Mouse (Mus musculus): ENCODE measurements at regions not wholly inside any gene's neighbourhood (a gene's known extent, or its start where the extent isn't known, plus 50 kb on each side); places are given as distances from the start of the nearest gene placed in this dataset.

DNA sequence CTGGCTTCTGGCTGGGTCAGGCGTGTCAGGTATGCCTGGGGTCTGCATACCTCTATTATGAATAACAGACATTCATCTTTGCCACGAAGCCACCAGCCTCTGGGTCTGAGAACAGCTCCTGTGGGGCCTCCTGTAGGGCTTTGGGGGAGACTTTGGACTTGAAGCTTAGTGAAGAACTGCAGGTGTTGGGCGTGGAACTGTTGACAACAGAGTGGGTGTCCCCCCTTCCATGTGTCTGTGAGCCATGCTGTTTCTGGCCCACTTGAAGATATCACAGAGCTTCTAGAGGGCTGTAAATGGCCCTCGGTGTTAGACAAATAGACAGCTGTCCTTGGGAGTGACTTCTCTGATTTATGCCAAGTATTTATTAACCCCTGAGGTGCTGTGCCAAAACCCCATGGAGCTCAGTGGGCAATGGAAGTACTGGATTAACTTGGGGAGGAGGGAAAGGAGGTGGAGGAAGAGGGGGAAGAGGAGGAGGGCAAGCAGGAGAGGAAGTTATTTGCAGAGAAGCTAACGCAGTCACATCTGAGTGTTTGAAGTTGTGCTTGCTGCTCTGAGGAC, 450.8 kb upstream of the Kcnab2 start:
- ATAC-seq (no peak), DNase-seq (no peak)
- H3K9me3 ChIP-seq (ENCODE audit: low read length), result 0 out of 2 replicates have a peak, but pooled peaks cover under 1% of the 10 kb centered on the region
- WGBS (ENCODE audit: insufficient replicate concordance), result 48% methylated on average over 5 of the region's 5 CpGs
- no peaks in the 10 kb centered on the region for H3K27me3 ChIP-seq (ENCODE audit: insufficient read depth, low read length)
- no peaks in the 10 kb centered on the region for H3K36me3 ChIP-seq (replicated peaks; ENCODE audit: insufficient read depth, low read length)
- H3K9ac ChIP-seq (replicated peaks), result no peak overlapping the region
- H3K27ac ChIP-seq (ENCODE audit: low read depth), result no peak overlapping the region
- H3K4me2 ChIP-seq (ENCODE audit: low read depth, low read length), result no peak overlapping the region
- no peak for TF ChIP-seq EP300 (IDR thresholded peaks at IDR 0.05; ENCODE audit: low read depth)
- no peak for TF ChIP-seq CTCF (IDR thresholded peaks at IDR 0.05; ENCODE audit: low read depth)
- H3K4me1 ChIP-seq (ENCODE audit: insufficient read depth), result no peaks in the 10 kb centered on the region
- H3K4me3 ChIP-seq (ENCODE audit: low read depth, low read length), result no peak overlapping the region

DNA sequence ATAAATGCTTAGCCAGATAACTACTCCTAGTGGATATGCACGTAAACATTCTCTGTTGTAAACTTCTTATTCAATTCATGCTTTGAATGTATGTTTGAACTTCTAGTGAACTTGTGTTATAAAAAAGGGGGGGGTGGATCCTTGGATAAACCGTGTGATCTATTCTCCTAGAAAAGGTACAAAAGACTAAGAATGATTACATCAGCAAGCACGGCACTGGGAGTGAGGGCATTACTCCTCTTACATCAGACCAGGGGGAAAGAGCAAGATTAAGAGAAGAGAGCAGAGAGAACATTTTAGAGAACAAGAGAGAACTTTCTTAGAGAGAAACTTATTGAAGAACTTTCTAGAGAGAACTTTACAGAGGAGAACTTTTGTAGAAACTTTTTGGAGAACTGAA, 442.6 kb upstream of the Kcnab2 start:
- WGBS (ENCODE audit: insufficient replicate concordance), result 67% methylated on average over 3 of the region's 3 CpGs

DNA sequence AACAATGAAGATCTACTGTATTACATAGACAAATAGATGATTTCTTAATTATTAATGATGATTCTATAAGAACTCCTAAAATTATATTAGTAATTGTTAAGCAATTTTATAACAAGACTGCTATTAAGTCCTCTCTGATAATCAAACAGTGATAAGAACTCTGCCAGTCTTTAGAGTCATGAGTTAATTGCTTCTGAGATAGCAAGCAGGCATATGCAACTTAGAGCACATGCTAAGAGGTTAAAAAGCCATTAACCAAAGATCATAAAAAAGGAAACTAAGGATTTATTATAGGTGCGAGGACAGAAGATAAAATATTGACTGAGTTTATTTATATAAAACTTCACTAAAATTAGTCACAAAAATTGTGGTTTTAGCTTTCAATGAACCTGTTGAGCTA, 442.2 kb upstream of the Kcnab2 start:
- Histone ChIP-seq H3K9me3 (ENCODE audit: low read length) (no peaks in the 10 kb centered on the region), H3K9ac (replicated peaks) (no peak overlapping the region), H3K27me3 (ENCODE audit: insufficient read depth, low read length) (no peaks in the 10 kb centered on the region), H3K27ac (ENCODE audit: low read depth) (no peak overlapping the region), H3K36me3 (replicated peaks; ENCODE audit: insufficient read depth, low read length) (no peaks in the 10 kb centered on the region), H3K4me2 (ENCODE audit: low read depth, low read length) (no peak overlapping the region), H3K4me3 (ENCODE audit: low read depth, low read length) (no peak overlapping the region), H3K4me1 (ENCODE audit: insufficient read depth) (no peaks in the 10 kb centered on the region)
- TF ChIP-seq CTCF (IDR thresholded peaks at IDR 0.05; ENCODE audit: low read depth), result no peak
- TF ChIP-seq EP300 (IDR thresholded peaks at IDR 0.05; ENCODE audit: low read depth), result no peak
- DNase-seq (no peak), ATAC-seq (no peak)
- 63% methylated on average over 1 of the region's 1 CpGs for WGBS (ENCODE audit: insufficient replicate concordance)

More for the DNA sequence above, 442.6 kb upstream of the Kcnab2 start:
- no peak overlapping the region for H3K9ac ChIP-seq (replicated peaks)
- no peak overlapping the region for H3K4me2 ChIP-seq (ENCODE audit: low read depth, low read length)
- no peaks in the 10 kb centered on the region for H3K4me1 ChIP-seq (ENCODE audit: insufficient read depth)
- DNase-seq (no peak), ATAC-seq (no peak)
- no peaks in the 10 kb centered on the region for H3K36me3 ChIP-seq (replicated peaks; ENCODE audit: insufficient read depth, low read length)
- H3K9me3 ChIP-seq (ENCODE audit: low read length), result no peaks in the 10 kb centered on the region
- no peaks in the 10 kb centered on the region for H3K27me3 ChIP-seq (ENCODE audit: insufficient read depth, low read length)
- TF ChIP-seq CTCF (IDR thresholded peaks at IDR 0.05; ENCODE audit: low read depth) (no peak), EP300 (IDR thresholded peaks at IDR 0.05; ENCODE audit: low read depth) (no peak)
- no peak overlapping the region for H3K4me3 ChIP-seq (ENCODE audit: low read depth, low read length)
- no peak overlapping the region for H3K27ac ChIP-seq (ENCODE audit: low read depth)

DNA sequence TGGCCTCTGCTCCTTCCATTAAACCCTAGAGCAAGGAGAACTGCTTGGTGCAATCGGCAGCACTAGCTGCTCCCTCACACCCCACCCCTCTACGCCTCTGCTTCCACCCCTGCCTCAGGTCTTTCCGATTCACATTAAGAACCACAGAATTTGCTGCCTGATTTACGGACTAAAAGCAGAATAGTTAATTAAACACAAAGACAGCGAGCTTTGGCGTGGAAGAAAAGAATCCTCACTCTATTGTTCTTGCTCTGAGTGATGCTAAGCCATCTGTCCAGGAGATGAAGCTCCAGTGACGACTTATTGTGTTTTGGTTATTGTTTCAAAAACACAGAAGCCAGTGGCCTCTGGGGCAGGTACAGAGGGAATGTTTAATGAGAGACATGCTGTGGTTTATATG, 438.9 kb upstream of the Kcnab2 start:
- Histone ChIP-seq H3K36me3 (replicated peaks; ENCODE audit: insufficient read depth, low read length) (no peaks in the 10 kb centered on the region), H3K9ac (replicated peaks) (no peak overlapping the region), H3K27me3 (ENCODE audit: insufficient read depth, low read length) (no peaks in the 10 kb centered on the region), H3K4me2 (ENCODE audit: low read depth, low read length) (no peak overlapping the region), H3K4me1 (ENCODE audit: insufficient read depth) (no peaks in the 10 kb centered on the region), H3K27ac (ENCODE audit: low read depth) (no peak overlapping the region), H3K9me3 (ENCODE audit: low read length) (no peaks in the 10 kb centered on the region), H3K4me3 (ENCODE audit: low read depth, low read length) (no peak overlapping the region)
- WGBS (ENCODE audit: insufficient replicate concordance), result 47% methylated on average over 7 of the region's 7 CpGs
- ATAC-seq, result no peak
- TF ChIP-seq CTCF (IDR thresholded peaks at IDR 0.05; ENCODE audit: low read depth) (no peak), EP300 (IDR thresholded peaks at IDR 0.05; ENCODE audit: low read depth) (no peak)
- no peak for DNase-seq

DNA sequence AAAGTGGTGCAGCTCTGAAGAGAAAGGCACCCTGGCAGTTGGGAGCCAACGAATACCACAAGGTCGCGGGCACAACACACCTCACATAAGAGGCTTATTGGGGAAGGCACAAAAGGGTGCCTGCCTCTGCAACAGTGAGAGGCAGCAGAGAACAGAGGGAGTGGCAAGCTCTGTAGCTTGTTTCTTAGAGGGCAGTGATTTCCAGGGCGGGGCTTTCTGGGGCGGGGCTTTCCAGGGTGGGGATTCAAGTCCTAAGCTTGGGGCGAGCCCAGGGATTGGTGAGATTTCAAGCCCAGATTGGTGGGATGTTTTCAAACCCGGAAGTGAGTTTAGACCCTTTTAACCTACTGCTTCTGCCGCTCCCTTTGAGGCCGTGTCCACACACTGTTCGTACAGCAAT, 435.8 kb upstream of the Kcnab2 start:
- H3K4me3 ChIP-seq (ENCODE audit: low read depth, low read length), result no peak overlapping the region
- H3K9ac ChIP-seq (replicated peaks), result no peak overlapping the region
- 45% methylated on average over 9 of the region's 10 CpGs for WGBS (ENCODE audit: insufficient replicate concordance)
- no peak for DNase-seq
- H3K9me3 ChIP-seq (ENCODE audit: low read length), result no peaks in the 10 kb centered on the region
- H3K27ac ChIP-seq (ENCODE audit: low read depth), result no peak overlapping the region
- H3K4me2 ChIP-seq (ENCODE audit: low read depth, low read length), result no peak overlapping the region
- H3K27me3 ChIP-seq (ENCODE audit: insufficient read depth, low read length), result no peaks in the 10 kb centered on the region
- ATAC-seq, result no peak
- no peak for TF ChIP-seq CTCF (IDR thresholded peaks at IDR 0.05; ENCODE audit: low read depth)
- TF ChIP-seq EP300 (IDR thresholded peaks at IDR 0.05; ENCODE audit: low read depth), result no peak
- no peaks in the 10 kb centered on the region for H3K36me3 ChIP-seq (replicated peaks; ENCODE audit: insufficient read depth, low read length)
- H3K4me1 ChIP-seq (ENCODE audit: insufficient read depth), result no peaks in the 10 kb centered on the region

DNA sequence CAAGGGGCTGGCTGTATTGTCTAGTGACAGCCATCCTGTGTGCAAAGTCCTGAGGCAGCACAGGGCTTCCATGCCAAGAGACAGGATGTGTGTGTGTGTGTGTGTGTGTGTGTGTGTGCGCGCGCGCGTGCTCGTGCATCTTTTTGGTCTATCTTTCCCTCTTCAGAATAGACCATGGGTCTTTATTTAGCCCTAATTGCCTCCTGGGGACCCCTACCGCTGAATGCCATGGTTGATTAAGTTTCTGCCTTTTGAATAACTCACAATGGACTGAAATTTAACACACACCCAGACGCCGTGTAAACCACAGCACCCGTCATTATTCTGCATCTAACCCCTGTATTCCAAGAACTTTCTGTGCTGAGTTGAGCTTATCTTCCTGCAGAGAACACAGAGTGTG, 435.2 kb upstream of the Kcnab2 start:
- WGBS (ENCODE audit: insufficient replicate concordance), result 84% methylated on average over 10 of the region's 10 CpGs
- no peak for TF ChIP-seq EP300 (IDR thresholded peaks at IDR 0.05; ENCODE audit: low read depth)

DNA sequence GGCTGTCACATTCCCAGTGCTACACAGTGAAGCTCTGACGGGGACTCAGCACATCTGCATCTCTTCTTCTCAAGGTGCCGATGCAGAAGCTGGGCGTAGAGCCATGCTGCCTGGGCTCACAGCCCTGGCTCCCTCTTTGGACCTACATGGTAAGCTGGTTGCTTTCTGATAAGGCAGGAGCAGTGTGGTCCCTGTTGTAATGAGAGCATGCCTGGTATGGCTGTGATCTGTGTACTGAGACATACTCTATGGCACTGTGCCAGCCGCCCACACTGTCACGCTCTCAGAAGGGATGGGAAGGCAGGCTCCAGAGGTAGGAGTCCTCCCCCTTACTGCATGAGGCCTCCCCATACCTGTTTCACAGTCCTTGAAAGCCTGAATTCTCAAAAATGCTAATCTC, 430.6 kb upstream of the Kcnab2 start:
- Histone ChIP-seq H3K9me3 (ENCODE audit: low read length) (no peaks in the 10 kb centered on the region), H3K9ac (replicated peaks) (no peak overlapping the region), H3K4me1 (ENCODE audit: insufficient read depth) (no peaks in the 10 kb centered on the region), H3K27me3 (ENCODE audit: insufficient read depth, low read length) (no peaks in the 10 kb centered on the region), H3K4me3 (ENCODE audit: low read depth, low read length) (no peak overlapping the region), H3K27ac (ENCODE audit: low read depth) (no peak overlapping the region), H3K36me3 (replicated peaks; ENCODE audit: insufficient read depth, low read length) (no peaks in the 10 kb centered on the region), H3K4me2 (ENCODE audit: low read depth, low read length) (no peak overlapping the region)
- TF ChIP-seq CTCF (IDR thresholded peaks at IDR 0.05; ENCODE audit: low read depth), result no peak
- TF ChIP-seq EP300 (IDR thresholded peaks at IDR 0.05; ENCODE audit: low read depth), result no peak
- ATAC-seq, result no peak
- 67% methylated on average over 5 of the region's 5 CpGs for WGBS (ENCODE audit: insufficient replicate concordance)
- no peak for DNase-seq

More for the DNA sequence above, 435.2 kb upstream of the Kcnab2 start:
- Histone ChIP-seq H3K4me2 (ENCODE audit: low read depth, low read length) (no peak overlapping the region), H3K27me3 (ENCODE audit: insufficient read depth, low read length) (no peaks in the 10 kb centered on the region), H3K27ac (ENCODE audit: low read depth) (no peak overlapping the region), H3K9ac (replicated peaks) (no peak overlapping the region), H3K36me3 (replicated peaks; ENCODE audit: insufficient read depth, low read length) (no peaks in the 10 kb centered on the region), H3K4me1 (ENCODE audit: insufficient read depth) (no peaks in the 10 kb centered on the region), H3K9me3 (ENCODE audit: low read length) (no peaks in the 10 kb centered on the region), H3K4me3 (ENCODE audit: low read depth, low read length) (no peak overlapping the region)
- no peak for ATAC-seq
- no peak for DNase-seq
